Mouse (Mus musculus) T-helper 17 cell (primary cell): ENCODE measurements around the gene Catsperz.

Experiments
- in situ Hi-C, 2 experiments: fragments of 300-600 bp; cut with MboI, MseI; formaldehyde crosslinking; loops; 1 replicate in 1 of 2; 2 replicates in 1 of 2; pipeline ENCODE4 v1.15.1; 2025; ENCODE audit warnings: high pct_unique_total_duplicates in 2 of 2

Gene Catsperz

DNA sequence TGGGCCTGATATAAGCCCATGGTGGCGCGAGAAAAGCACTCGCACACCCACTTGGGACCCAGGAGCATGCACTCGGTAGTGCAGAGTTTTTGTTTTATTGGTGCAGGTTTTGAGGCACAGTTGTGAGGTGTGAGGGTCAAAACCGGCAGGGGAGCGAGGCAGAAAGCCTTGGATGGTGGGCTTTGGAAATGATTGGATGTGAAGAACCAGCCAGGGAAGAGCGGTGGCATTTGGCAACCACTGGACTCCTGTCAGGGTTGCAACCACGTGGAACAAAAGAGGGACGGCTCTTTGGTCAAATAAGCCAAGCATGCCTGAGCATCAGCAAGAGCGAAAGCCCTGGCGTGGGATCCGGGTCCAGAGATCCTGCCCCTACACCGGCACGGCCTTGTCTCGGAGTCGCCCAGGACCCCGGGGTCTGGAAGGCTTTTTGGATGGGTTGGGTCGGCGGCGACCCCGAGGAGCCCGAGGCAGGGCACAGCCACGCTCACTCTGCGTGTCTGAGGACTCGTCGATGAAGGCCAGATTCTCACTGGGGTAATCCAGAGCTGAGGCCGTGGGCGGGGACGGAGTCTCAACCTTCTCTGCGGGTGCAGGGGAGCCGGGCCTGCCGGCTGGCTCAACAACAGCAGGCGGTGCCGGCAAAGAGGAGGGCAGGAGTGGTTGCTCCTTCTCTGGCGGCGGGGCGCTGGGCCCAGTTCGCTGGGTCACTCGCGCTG lies 590 bp upstream of the Catsperz start:
- in situ Hi-C loops: no loop called here

DNA sequence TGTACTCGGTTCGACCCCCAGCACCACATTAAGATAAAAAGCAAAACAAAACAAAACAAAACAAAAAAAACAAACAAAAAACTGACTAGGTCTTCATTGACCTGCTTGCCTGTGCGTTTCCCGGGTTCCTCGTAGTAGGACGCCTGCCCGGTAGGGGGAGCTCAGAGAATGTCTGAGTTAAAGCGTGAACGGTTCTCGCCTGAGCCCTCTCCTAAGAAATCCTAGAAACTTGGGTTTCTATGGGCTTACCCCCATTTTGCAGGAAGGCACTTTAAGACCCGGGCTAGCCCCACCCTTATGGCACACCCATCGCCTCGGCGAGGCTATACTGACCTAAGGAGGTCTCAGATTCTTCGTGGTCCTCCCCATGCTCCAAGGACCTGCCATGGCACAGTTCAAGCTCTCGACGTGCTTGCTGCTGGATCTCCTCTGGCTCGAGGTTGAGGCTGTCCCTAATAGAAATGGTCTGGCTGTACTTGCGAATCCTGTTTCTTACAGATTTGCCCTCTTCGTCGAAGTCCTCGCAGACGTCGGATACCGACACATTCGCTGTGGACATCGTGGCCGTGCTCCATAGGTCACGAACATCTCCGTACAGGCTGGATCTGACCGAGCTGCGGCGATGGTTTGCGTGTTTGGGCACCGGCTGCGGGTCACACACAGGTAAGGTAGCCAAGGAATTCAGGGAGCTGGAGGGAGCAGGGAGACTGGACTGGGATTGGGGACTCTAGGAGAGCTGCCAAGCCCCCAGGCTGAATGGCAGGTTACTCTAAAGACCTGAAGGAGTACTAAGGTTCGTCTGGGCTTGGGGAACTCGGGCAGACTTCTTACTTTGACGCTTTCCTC lies 496 bp downstream of the Catsperz start:
- in situ Hi-C loops: loop anchor here in 1 of 2 experiments (5.0 kb wide), 1 partner anchor 48 kb away; the partner anchor contains the start of gene Ppp1r14b

DNA sequence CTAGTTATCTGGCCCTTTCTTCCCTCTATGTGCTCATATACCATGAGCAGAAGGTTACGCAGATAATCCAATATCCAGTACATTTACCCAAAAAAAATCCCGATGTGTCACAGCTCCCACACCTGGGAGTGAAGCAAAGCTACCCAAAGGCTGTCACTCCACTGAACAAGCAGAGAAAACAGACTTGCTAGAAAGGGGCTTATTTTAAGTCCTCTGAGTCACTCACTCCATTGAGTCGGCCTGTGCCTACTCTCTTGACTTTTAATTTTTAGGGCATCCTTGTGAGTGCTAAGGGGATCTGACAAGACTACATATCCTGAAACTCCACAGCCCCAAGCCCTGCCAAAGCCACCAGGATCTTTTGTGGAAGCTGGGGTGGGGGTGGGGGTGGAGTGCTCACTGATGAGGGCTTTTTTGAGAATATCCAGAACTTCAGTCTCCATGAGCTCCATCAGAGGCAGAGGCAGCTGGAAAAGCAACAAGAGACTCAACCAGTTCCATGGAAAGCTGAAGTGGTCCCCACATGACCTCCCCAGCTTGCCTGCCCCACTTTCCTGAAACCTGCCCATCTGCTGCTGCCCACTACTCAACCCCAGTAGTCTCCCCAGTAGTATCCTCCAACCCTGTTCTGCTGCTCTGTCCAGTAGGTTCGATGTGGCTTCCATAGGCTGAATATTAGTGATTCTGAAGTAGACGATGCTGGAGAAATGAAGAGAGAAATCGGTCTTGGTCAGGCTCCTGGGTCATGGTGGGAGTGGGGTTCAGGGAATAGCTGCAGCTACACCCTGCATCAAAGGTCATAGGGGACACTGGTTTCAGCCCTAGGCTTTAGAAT lies 2.1 kb downstream of the Catsperz start:
- in situ Hi-C loops: loop anchor here in 1 of 2 experiments (5.0 kb wide), 1 partner anchor 49 kb away; the partner anchor contains the start of gene Ppp1r14b

DNA sequence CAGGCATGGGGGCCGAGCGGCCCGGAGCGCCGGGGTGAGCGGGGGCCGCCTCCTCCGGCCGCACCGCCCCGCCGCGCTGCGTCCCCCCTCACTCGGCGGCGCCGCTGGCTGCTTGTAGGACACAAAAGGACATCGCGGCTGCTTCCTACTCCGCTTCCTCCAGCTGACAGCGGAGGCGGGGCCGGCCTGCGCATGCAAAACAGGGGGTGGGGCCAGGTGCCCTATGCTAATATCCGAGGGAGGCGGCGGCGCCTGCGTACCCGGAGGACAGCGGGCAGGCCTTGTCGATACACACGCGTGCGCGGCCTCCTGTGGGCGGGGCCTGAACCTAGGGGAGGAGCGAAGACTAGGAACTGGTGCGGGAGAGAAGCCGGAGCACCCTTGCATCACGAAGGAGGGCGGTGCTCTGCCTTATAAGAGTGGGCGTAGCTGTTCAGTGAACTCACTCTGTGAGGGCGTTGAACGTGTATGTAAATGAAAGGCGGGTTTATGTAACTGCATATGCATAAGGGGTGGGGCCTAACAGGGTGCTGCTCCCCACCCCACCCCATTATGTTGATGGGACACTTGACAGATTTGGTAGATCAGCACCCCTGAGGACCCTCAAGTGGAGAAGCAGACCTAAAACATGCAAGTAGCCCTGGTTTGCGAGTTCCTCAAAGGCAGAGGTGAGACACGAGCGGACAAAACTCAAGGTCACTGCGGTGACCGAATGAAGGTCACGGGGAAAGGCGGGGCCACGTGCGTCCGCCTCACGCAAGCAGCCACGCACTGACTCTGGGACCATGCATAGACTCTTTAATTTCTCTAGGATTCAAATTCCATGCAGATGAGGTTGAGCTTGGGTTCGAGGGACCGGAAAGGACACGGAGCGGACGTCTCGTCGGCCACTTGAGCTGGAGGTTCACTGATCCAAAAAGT lies 3.3 kb downstream of the Catsperz start, which contains the start of gene Esrra:
TSS of gene Esrra (minus strand) at position 167 of the 921 bp plus-strand sequence.
- in situ Hi-C loops: loop anchor here in 1 of 2 experiments (5.0 kb wide), 1 partner anchor 50 kb away; the partner anchor contains the start of gene Ppp1r14b

DNA sequence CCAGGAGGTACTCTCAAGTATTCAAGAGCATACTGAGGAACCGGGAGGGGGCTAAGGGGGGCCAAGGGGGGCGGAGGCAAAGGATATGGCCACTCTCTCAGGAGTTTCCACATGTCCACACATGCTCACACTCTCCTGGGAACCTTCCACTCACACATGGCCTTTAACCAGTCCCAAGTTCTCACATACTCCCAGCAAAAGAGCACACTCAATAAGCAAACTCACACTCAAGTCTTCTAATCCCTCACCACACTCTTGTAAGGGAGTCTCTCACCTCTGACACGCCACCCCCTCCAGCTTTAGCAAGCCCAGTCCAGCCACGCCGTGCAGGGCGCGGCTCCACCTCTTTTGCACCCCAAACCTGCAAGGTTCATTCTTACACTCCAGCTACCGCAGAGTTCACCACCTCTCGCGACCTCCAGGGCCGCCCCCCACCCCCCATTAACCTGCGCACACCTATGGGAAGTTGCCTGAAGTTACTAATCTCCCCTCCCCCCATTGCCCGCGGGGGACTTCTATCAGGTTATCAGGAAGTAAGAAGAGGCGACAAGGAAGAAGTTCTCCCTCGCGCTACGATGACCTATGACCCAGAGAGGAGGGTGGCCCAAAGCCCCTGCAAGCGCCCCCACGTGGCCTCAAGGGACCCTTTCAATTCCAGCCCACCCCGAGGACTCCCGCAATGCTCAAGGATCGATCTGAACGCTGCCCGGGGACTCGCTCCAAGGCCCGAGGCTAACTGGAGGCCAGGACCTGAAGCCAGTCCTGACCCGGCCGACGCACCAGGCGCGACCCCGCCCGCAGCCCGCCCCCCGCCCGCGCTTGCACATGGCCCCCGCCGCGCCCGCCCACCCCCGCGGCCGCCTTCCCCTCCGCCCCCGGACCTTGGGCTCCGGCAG lies 4.2 kb downstream of the Catsperz start:
- in situ Hi-C loops: loop anchor here in 1 of 2 experiments (5.0 kb wide), 1 partner anchor 51 kb away; the partner anchor contains the start of gene Ppp1r14b

DNA sequence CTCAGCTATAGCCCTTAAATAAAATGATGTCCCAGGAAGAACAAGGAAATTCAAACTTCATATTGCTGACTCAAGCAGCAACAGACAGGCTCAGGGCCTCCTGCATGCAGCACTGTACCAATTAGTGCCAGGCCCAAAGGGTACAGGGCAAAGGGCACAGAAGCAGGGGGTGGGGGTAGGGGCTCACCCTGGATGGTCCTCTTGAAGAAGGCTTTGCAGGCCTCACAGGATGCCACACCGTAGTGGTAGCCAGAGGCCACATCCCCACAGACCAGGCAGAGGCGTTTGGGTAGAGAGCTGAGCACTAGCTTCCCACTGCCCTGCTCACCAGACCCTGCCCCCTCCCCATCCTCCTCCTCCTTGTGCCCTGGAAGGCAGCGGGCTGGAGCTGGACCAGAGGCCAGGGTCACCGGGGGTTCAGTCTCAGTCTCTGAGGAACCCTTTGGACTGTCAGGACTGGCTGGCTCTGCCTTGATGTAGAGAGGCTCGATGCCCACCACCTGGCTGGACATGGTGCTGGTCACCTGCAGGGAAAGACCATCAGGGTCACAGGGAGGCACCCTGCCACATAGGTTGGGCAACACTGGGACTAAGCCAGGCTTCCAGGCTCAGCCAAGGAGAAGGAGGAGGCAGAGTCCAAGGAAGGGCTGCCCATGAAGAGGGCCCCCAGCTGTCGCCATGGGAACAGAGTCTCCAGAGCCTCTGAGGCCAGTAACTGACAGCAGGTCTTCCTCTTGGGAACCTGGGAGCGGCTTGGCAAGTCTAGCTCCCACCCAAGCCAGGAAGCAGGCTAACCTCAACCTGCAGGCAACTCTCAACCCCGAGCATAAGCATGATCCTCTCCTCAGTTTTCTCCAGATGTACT lies 5.1 kb downstream of the Catsperz start:
- in situ Hi-C loops: loop anchor here (5.0 to 10.0 kb wide), 2 partner anchors 52 to 235 kb away; partner anchors contain the start of gene Ppp1r14b (in 1 of the 2)

DNA sequence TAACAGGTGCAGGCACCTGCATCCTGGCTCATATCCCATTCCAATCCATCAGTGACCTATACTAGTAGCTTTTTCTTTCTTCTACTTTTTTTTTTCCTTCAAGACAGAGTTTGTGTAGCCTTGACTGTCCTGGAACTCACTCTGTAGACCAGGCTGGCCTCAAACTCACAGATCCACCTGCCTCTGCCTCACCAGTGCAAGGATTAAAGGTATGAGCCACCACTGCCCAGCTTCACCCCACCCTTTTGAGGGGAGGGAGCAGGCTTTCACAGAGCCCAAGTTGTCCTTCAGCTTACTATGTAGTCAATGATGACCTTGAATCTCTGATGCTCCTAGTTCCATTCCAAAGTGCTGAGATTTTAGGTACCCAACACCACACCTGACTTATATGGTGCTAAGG lies 5.7 kb downstream of the Catsperz start:
- in situ Hi-C loops: loop anchor here in 1 of 2 experiments (10.0 kb wide), 1 partner anchor 235 kb away; no protein-coding TSS in a partner anchor

DNA sequence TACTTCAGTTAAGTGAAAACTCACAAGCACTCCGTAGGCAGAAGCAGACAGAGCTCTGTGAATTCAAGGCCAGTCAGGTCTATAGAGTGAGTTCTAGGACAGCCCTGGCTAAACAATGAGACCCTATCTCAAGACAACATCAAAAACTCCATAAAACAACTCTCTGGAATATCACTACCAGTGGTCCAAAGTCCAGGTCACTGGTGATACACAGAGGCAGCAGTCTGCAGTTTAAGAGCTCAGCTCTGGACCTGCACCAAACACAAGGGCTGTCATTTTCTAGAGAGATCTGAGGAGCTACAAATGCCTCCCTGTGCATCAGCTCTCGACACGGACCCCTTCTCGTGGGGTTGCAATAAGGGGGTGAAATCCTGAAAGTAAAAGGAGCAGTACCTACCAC lies 6.9 kb downstream of the Catsperz start:
- in situ Hi-C loops: loop anchor here in 1 of 2 experiments (10.0 kb wide), 1 partner anchor 234 kb away; no protein-coding TSS in a partner anchor

DNA sequence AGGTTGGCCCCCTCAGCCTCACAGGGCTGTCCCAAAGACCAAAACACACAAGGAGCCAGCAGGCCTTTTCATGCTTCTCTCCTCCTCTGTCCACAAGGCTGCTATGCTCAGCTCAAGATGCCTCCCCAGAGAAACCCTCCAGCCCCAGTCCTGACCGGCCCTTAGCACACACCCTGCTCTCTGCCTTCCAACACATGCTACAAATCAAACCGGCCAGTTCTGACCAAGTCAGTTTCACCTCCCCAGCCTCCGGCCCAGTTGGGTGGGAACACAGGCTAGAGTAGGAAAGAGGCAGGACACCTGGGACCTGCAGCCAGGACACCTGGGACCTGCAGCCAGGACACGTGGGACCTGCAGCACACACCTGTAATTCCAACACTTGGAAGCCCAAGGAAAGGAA lies 8.7 kb downstream of the Catsperz start:
- in situ Hi-C loops: loop anchor here in 1 of 2 experiments (10.0 kb wide), 1 partner anchor 232 kb away; no protein-coding TSS in a partner anchor

DNA sequence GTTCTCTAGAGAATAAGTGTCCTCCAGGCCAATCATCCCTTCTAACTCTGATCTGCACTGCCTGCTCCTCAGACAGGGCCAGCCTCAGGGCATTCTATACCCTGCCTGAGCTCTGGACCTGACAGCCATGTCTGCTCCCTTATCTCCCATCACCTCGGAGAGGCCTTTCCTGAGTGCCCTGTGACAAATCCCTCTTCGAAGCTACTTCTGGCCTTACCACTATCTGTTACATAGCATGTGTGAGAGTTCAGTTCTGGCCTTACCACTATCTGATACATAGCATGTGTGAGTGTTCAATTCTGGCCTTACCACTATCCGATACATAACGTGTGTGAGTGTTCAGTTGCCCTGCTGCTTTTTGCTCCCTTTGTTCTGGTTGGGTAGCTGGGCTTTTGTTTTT lies 9.9 kb downstream of the Catsperz start:
- in situ Hi-C loops: loop anchor here in 1 of 2 experiments (10.0 kb wide), 1 partner anchor 230 kb away; no protein-coding TSS in a partner anchor

DNA sequence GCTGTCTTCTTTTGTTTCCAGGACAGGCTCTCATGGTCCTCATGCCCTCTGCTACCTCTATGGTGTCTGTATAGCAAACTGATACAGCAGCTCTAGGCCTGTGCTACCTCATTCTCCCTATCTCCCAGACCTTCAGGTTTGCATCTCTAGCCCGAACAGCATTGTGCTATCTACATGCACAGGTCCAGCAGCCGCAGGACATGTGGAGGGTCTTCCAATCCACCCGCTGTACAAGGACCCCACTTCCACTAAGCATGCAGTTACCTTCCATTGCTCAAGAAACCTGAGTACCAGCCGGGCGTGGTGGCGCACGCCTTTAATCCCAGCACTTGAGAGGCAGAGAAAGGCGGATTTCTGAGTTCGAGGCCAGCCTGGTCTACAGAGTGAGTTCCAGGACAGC lies 10.6 kb downstream of the Catsperz start:
- in situ Hi-C loops: loop anchor here (5.0 to 10.0 kb wide), 2 partner anchors 42 to 230 kb away; no protein-coding TSS in a partner anchor

DNA sequence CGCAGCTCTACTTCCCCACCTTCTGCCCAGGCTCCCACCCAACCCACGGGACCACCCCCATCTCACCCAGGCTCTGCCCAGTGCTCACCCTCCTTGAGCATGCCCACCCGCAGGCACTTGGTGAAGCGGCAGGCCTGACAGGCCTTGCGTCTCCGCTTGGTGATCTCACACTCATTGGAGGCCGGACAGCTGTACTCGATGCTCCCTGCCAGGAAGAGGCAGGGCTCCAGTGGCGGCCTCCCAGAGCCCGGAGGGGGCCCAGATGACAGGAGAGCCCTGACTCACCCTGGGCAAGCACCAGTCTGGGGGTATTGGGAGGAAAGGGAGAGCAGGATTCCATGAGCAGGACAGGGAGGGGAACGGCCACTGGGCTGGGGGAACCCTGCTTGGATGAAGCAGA lies 11.2 kb downstream of the Catsperz start:
- in situ Hi-C loops: loop anchor here (5.0 to 10.0 kb wide), 2 partner anchors 42 to 229 kb away; no protein-coding TSS in a partner anchor

DNA sequence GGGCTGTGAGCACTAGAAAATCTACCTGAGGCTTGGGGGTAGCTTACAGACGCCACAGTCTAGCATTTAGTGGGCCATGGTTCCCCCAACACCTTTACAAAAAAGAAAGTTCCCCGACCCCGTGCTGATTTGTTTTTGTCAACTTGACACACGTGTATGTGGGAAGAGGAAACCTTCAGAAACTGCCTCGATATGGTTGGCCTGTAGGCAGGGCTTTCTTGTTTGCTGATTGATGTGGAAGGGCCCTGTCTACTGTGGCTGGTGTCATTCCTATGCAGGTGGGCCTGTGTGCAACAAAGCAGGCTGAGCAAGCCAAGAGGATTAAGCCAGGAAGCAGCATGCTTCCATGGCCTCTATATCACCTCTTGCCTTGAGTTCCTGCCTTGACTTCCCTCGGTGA lies 12.1 kb downstream of the Catsperz start:
- in situ Hi-C loops: loop anchor here (5.0 to 10.0 kb wide), 2 partner anchors 41 to 228 kb away; no protein-coding TSS in a partner anchor

DNA sequence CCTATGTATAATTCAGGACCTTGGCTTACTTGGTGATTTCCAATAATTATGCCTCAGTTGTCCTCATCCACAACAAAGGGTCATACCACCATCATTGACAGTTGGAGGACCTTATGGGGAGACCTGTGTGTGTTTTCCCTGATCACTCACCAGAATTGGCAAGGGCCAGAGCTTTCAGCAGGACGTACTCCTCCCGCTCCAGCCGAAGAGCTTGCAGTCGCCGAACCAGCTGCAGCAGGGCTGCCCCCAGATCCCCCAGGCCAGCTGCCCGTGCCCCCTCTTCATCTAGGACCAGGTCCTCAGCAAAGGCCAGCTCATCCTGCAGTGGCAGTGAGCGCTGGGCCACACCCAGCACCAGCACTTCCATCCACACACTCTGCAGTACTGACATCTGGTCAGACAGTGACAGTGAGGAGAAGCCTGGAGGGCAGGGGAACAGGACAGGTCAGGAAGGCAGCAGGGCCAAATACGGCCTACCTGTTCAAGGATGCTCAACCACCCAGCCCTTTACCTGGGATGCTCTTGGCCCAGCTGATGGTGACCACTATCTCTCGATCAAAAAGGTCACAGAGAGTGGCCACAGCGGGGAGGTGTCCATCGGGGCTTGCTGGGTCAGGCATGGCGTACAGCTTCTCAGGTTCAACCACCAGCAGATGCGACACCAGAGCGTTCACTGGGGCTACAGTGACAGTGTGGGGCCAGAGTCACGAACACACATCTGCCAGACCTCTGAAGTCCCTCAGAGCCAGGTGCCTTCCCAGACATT lies 12.8 kb downstream of the Catsperz start:
- in situ Hi-C loops: loop anchor here (5.0 to 10.0 kb wide), 2 partner anchors 40 to 228 kb away; no protein-coding TSS in a partner anchor

DNA sequence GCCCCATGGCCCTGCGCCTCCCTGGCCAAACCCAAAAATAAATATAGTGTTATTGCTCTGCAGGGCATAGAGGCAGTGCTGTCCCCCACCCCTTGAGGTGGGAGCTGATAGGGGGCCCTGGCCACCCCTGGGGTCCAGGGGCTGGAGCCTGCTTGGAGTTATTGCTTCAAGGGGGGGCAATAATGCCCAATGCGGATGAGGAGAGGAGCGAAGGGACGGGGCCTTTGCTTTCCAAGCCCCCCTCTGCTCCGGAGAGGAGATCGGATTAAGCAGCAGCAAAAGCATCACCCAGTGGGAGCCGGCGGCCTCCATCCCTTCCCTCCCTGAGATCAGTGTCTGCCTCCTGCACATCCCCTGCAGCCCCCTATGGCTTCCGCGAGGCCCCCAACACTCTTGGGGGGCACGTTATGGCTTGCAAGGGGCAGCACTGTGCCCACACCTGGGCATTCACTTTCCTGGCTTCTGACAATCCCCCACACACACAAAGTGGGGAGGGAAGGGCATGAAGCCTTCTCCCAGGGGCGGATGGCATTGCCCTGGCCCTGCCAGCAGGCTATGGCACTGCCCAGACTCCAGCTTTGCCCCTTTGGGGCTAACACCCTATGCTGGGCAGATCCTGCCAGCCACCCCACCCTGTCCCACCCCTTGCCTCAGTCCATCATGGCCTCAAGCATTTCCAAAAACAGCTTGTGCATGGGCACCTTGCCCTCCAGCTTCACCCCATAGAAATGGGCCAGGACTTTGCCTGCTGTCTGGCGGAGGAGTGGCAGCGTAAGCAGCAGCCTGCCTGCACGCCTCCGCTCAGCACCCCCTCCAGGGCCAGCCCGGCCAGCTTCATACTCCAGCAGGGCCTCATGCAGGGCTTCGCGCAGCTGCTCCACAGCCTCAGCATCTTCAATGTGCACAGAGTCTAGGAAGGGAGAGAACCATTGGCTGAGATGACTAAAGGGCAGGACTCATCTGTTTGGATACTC lies 13.8 kb downstream of the Catsperz start:
- in situ Hi-C loops: loop anchor here (5.0 to 10.0 kb wide), 2 partner anchors 39 to 227 kb away; no protein-coding TSS in a partner anchor
